Mouse (Mus musculus): ENCODE results near the gene Cracr2b.

DNA sequence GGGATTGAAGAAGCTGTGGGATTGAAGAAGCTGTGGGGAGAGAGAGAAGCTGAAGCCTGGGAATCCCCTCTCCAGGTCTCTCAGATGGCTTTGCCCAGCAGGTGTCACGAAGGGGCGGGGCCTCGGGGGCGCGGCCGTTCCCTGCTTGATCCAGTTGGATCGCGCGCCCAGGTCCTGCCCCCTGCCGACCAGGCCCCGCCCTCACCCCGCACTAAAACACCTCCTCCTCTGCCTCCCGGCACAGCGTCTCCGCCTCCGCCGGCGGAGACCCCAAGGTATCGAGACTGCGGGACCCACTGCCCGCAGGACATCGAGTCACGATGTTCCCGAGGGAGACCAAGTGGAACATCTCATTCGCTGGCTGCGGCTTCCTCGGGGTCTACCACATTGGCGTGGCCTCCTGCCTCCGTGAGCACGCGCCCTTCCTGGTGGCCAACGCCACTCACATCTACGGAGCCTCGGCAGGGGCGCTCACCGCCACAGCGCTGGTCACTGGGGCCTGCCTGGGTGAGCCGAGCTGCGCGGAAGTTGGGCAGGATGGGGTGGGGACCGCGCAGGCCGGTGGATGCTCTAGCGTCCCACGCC lies 5.8 kb upstream of the Cracr2b start, which contains the start of gene Pnpla2:
- TF ChIP-seq KAT2A (IDR thresholded peaks at IDR 0.05; ENCODE audit: insufficient replicate concordance, low read length) (0 out of 2 replicates have a peak, but pooled peaks have one; percentile 12), ELF1 (IDR thresholded peaks at IDR 0.05; ENCODE audit: low read depth, low read length) (peak; percentile 71), POLR2A (IDR thresholded peaks at IDR 0.05; ENCODE audit: low read depth, low read length) (peak; percentile 93), MAX (IDR thresholded peaks at IDR 0.05; ENCODE audit: low read length) (peak; percentile 56; the same call in 1 of the 2 replicates), CTCF (conservative IDR thresholded peaks at IDR 0.05 in 1 of 2, IDR thresholded peaks at IDR 0.05 in 1 of 2; ENCODE audit: low read depth in 2 of 2, low read length in 2 of 2) (no peak; a peak in 1 of 4 replicates), TCF12 (IDR thresholded peaks at IDR 0.05; ENCODE audit: low read depth, low read length) (0 out of 2 replicates have a peak, but pooled peaks have one; percentile 3), BHLHE40 (IDR thresholded peaks at IDR 0.05; ENCODE audit: low read depth, low read length) (no peak; the same call in 1 of the 2 replicates), HCFC1 (IDR thresholded peaks at IDR 0.05; ENCODE audit: low read depth, low read length) (peak; percentile 63)
